Mouse (Mus musculus) G1E (cell line): ENCODE results near the gene Dennd2d.

Source experiments
- CTCF ChIP-seq: IDR thresholded peaks from 2 replicates; pipeline ENCODE4 v1.5.1; 2012; ENCODE audit warnings: low read depth, low read length, inconsistent platforms, mixed read lengths
- POLR2AphosphoS5 ChIP-seq: IDR thresholded peaks from 2 replicates; pipeline ENCODE4 v1.6.1; 2012; ENCODE audit warnings: low read depth, low read length, inconsistent platforms; ENCODE audit not compliant: insufficient replicate concordance
- TAL1 ChIP-seq: conservative IDR thresholded peaks from 2 replicates; pipeline ENCODE4 v1.6.1; 2012; ENCODE audit warnings: low read depth, low read length, inconsistent platforms, mixed read lengths

DNA sequence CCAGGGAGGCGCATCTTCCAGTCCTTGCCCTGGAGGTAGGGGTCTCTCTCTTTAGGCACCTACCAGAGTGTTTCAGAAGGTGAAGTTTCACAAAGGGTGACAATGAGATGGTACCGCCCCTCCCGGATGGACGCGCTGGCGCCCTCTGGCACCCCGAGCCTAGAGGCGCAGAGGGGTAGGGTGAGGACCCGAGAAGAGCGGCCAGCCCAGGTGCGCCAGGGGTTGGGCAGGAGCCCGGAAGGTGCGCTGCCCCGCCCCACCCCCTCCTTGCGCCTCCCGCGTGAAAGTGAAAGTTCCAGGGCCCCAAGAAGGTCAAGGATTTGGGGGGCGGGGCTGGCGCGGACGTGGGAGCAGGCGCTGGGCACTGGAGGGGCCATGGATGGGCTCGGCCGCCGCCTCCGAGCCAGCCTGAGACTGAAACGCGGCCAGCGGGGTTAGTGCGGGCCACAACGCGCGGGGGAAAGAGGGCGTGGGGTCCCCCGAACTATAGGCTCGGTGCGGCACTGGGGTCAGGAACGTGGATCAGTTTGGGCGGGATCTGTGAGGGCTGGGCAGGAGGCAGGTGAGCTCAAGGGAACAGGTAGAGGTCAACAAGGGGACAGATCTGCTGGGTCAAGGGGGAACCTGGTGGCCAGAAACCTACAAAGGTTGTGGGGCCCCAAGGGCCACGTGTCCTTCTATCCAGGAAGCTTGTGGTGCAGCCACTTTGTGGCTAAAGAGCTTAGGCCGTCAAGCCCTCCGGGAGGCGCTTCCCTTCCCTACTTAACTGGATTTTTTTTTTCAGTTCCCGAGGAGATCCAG, at the start of gene Dennd2d:
- no peak for TF ChIP-seq CTCF
- no peak for TF ChIP-seq TAL1
- no peak for TF ChIP-seq POLR2AphosphoS5
